Mouse (Mus musculus) adrenal gland, postnatal 14 days (tissue): ENCODE measurements around the gene Tmsb15a. TPM values are rescaled to one million over a fixed set of nuclear protein-coding genes. Genes with fewer than 3 reads are reported as not detected.
A peak's percentile ranks its signal among the peaks of the same experiment; 100 is the strongest.

Source experiments
- DNase-seq: peaks from one replicate; pipeline ENCODE4 v3.0.0; 2021; ENCODE audit warnings: mixed read lengths
- long read RNA-seq, 2 experiments: library from polyadenylated mRNA; stranded (forward); transcript quantifications; one replicate each; pipeline ENCODE4 v2.0.0; 2021
- microRNA-seq, 2 experiments: library from miRNA; unstranded; fragments of <30 nt; microRNA quantifications; one replicate each; pipeline ENCODE4 v1.2.0; 2021
- total RNA-seq: library from RNA; stranded (reverse); gene quantifications from 2 replicates; pipeline ENCODE4 v1.2.3, GENCODE M21; 2021

Gene Tmsb15a
- total RNA-seq: not detected in 2 replicates
- long read RNA-seq, experiment 1: 0 reads
- long read RNA-seq, experiment 2: 0 reads

GRCm38 (mm10) chrX:135725161-135725560 is at the start of gene Tmsb15a:
Gene Tmsb15a (minus strand): TSS chrX:135725261.
- DNase-seq: no peak

- DNase-seq: no peak
These were observed 43.5 kb upstream of the Tmsb15a start for GRCm38 (mm10) chrX:135768565-135768964.

GRCm38 (mm10) chrX:135768043-135768548 is 43.0 kb upstream of the Tmsb15a start:
- DNase-seq: no peak

GRCm38 (mm10) chrX:135761707-135762106 is 36.6 kb upstream of the Tmsb15a start:
- peak; percentile 37 for DNase-seq

DNA sequence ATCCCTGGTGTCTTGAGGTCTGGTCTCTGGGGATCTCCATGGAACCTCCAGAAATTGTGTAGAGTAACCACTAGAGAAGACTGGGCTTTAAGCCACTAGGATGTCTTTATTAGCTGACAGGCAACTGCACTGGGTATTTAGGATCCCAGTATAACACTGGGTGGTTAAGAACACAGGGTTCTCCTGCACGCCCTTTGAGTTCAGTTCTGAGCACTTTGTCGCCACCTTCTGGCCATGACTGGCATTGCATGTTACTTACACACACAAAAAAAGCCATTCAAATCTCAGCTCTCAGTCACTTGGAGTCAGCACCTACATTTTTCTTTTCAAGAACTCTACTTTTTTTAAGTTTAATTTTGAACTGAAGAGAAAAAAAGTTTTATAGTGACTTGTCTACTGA is 27.8 kb upstream of the Tmsb15a start:
- peak; percentile 76 for DNase-seq

GRCm38 (mm10) chrX:135745376-135745775 is 20.3 kb upstream of the Tmsb15a start:
- peak; percentile 15 for DNase-seq

DNA sequence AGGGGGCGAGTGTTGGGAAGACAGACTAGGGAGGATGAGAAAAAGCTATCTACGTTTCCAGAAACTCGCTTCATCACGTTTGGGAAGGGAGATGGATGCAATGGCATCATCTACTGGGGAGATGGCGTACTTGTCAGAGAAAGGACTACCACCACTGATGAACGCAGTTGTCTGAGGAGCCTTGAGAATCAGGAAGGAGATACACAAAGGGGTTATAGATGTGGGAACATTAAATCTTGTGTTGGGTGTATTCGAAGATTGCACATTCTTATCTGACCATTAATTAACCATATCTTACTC is 17.9 kb upstream of the Tmsb15a start:
- no peak for DNase-seq

DNA sequence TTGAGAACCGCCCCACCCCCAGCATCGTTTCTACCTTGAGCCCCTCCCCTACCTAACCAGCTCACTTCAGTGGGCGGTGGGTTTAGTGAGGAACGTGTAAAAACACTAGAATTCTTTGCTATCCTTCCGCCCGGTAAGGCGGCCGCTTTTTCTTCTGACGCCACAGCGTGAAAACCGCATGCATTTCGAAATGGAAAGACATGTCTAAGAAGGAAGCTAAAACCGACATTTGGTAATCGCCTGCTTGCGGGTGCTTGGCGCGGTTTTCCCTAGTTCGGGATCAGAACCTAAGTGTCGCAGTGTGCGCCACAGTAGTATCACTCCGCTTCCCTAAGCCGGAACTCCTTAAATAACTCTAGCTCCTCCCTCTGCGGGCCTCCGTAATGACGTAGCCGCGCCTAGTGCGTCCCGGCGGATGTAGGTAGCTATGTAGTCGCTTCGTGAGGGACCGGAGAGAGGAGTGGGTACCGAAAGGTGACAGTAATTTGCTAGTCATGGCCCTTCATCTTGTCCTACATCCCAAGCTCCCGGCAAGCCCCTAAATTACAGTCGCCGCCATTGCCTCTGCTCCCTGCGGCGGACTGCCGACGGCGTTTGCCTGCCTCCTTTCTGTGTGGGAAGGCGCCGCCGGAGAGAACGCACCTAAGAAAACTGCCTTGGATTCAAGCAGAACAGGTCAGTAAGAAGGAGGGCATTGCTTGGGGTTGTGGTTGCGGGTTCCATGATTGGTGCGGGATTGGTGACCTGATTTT is 17.4 kb upstream of the Tmsb15a start, which contains the start of the genes Armcx5 and Gprasp1:
Gene Armcx5, plus strand, starts transcription at position 430 of the 752 bp plus-strand sequence.
Gene Gprasp1, plus strand, starts transcription at position 430 of the 752 bp plus-strand sequence.
- peak; percentile 92 for DNase-seq

- no peak for DNase-seq
These were observed 13.9 kb upstream of the Tmsb15a start for GRCm38 (mm10) chrX:135738730-135739520.

DNA sequence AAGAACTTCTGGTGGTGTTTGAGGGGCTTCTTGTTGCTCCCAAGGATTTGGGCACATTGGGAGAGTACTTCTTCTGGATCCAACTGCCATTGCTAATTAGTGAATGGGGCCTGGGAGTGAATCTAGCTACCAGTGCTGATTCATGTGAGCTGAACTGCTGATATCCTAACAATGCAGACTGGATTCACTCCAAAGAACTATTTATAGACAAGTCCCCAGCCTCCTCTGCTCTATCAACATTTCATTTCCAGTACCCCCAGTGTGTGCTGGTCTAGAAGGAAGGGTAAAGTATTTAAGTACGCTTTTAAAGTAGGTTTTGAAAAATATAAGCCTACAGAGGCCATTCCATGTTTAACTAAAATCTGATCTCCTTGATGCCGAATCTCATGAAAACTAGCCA is 12.2 kb downstream of the Tmsb15a start:
- no peak for DNase-seq

DNA sequence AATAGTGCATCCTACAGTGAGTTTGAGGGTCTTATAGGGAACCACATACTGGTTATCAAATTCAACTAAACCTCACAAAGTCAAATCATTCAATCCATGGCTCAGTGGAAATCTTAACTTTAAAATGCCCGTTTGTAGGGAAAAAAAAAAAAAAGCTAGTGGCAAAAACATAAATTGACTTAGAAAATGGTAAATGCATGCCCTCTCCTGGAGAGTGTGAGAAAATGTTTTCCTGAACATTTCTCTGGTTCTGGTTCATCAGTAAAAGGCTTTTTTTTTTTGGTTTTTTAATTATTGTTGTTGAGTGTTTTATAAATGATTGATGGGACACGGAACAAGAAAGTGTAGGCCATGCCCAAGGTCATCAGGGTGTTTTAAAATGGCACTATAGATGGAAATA is 20.7 kb downstream of the Tmsb15a start:
- no peak for DNase-seq

- DNase-seq: no peak
These were observed 21.9 kb downstream of the Tmsb15a start for GRCm38 (mm10) chrX:135703111-135703510.

DNA sequence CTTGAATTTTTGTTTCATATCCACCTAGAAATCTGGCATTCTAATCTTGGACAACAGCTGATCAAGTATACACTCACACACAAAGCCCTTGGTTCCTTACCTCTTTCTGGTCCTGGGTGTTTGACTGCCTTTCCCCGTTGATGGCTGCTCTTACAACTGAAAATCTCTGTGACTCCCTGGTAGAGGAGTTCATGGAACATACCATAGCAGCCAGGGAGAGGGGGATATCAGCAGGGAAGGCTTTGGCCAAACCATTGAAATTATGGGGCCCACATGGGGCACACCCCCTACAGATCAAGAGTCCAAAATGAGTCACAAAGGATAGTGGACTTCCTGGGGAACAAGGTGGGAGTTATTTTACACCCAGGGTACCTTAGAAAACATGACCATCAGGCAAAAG is 31.4 kb downstream of the Tmsb15a start, which contains the start of gene Tcp11x2:
Gene Tcp11x2, minus strand, starts transcription at position 158 of the 400 bp plus-strand sequence.
- no peak for DNase-seq

GRCm38 (mm10) chrX:135687802-135688201 is 37.3 kb downstream of the Tmsb15a start:
- DNase-seq: no peak

DNA sequence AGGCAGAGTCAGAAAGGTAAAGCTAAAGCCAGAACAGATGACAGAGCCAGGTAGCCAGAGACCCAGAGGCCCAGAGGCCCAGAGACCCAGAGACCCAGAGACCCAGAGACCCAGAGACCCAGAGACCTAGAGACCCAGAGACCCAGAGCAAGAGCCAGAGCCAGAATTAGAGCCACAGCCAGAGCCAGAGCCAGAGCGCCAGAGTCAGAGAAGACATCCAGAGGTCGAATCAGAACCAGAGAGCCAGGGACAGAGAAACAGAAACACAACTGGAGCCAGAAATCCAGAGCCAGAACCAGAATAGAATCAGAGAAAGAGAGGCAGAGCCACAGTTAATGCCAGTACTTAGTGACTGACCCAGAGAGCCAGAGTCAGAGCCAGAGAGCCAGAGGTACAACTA is 43.2 kb downstream of the Tmsb15a start:
- no peak for DNase-seq

Small RNA genes lying within 50 kb of the gene (microRNA-seq; reads per million reads assigned to microRNA genes)
- gene Mir7646: 0 reads per million in 2 experiments

Other genes with a start within 250 kb of the Tmsb15a start
- not detected in 2 replicates for gene AV320801, start 230.7 kb downstream of the Tmsb15a start, total RNA-seq
- not detected in 2 replicates for gene Nxf7, start 126.5 kb downstream of the Tmsb15a start, total RNA-seq
- not detected in 2 replicates for gene Prame, start 97.6 kb downstream of the Tmsb15a start, total RNA-seq
- gene Tcp11x2, start 31.5 kb downstream of the Tmsb15a start, total RNA-seq: not detected in 2 replicates
- gene Armcx5, start 17.5 kb upstream of the Tmsb15a start, total RNA-seq: 8.8 and 10.0 TPM in 2 replicates
- gene Gprasp1, start 17.5 kb upstream of the Tmsb15a start, total RNA-seq: 53.5 and 55.3 TPM in 2 replicates
- 17.7 and 18.7 TPM in 2 replicates for gene Bhlhb9, start 72.3 kb upstream of the Tmsb15a start, total RNA-seq
- 16.5 and 22.1 TPM in 2 replicates for gene Gprasp2, start 113.8 kb upstream of the Tmsb15a start, total RNA-seq